Mouse (Mus musculus): ENCODE data around the gene Prr11.

- TF ChIP-seq CTCF (IDR thresholded peaks at IDR 0.05; ENCODE audit: low read depth, low read length) (no peak), POLR2A (IDR thresholded peaks at IDR 0.05; ENCODE audit: borderline replicate concordance, low read depth, low read length) (no peak)
Measured at GRCm38 (mm10) chr11:87158012-87158411, 49.5 kb upstream of the Prr11 start.

Data from bone marrow macrophage, adult 2 months (primary cell).